Mouse (Mus musculus) embryonic facial prominence, embryonic 12.5 days (tissue): ENCODE data around the gene Ndufb7. TPM values are rescaled to one million over a fixed set of nuclear protein-coding genes. Genes with fewer than 3 reads are reported as not detected.
"Not testable (repeated sequence)": the region's sequence is repeated elsewhere in the genome, so short reads cannot be mapped to it uniquely, and the experiment has no call there.

ENCODE experiments used
- ATAC-seq: fragments of 200-750 bp; cut with Nextera tagmentation; 2 replicates; pipeline ENCODE4 v1.8.0; 2017; ENCODE audit not compliant: insufficient number of reproducible peaks, insufficient read depth, low FRiP score, low TSS enrichment
- H3K27ac ChIP-seq: fragments of 300-500 bp; sonication (generic); 2 replicates; pipeline ENCODE4 v1.5.1; 2016; ENCODE audit warnings: mild to moderate bottlenecking
- H3K27me3 ChIP-seq: fragments of 300-500 bp; sonication (generic); 2 replicates; pipeline ENCODE4 v1.6.1; 2016; ENCODE audit warnings: mild to moderate bottlenecking, moderate library complexity
- H3K36me3 ChIP-seq: fragments of 300-500 bp; sonication (generic); 2 replicates; pipeline ENCODE4 v1.6.1; 2016; ENCODE audit warnings: mild to moderate bottlenecking
- H3K4me1 ChIP-seq: fragments of 300-500 bp; sonication (generic); 2 replicates; pipeline ENCODE4 v1.6.1; 2016
- H3K4me2 ChIP-seq: fragments of 300-500 bp; sonication (generic); replicated peaks from 2 replicates; pipeline ENCODE4 v1.6.1; 2016; ENCODE audit warnings: mild to moderate bottlenecking, moderate library complexity
- H3K4me3 ChIP-seq: fragments of 300-500 bp; sonication (generic); 2 replicates; pipeline ENCODE4 v1.5.1; 2016; ENCODE audit warnings: mild to moderate bottlenecking
- H3K9ac ChIP-seq: fragments of 300-500 bp; sonication (generic); 2 replicates; pipeline ENCODE4 v1.6.1; 2016; ENCODE audit warnings: mild to moderate bottlenecking, moderate library complexity
- H3K9me3 ChIP-seq: fragments of 300-500 bp; sonication (generic); 2 replicates; pipeline ENCODE4 v1.6.1; 2016; ENCODE audit warnings: mild to moderate bottlenecking, moderate library complexity
- WGBS: fragments of 180-500 bp; shearing (Covaris S2); methylation state at CpG from one replicate; pipeline ENCODE4 v1.1.7; 2016; 5-methylcytosine and 5-hydroxymethylcytosine counted together
- polyA plus RNA-seq: library from polyadenylated mRNA; unstranded; fragments of >200 nt; fragmentation: Nextera tagmentation; extraction: Ambion mirVana; gene quantifications from 2 replicates; pipeline ENCODE4 v1.2.1, GENCODE M21; 2016

The Ndufb7 gene
- polyA plus RNA-seq, result 312 and 333 TPM in 2 replicates

- Histone ChIP-seq H3K4me3 (peak within 1 kb of the TSS; percentile 69), H3K4me2 (peak within 1 kb of the TSS; percentile 87), H3K4me1 (peaks cover 16% of the 10 kb centered on the region), H3K27ac (peak within 1 kb of the TSS; percentile 37; the same call in 1 of the 2 replicates), H3K36me3 (peaks cover 33% of the 10 kb centered on the region), H3K9ac (peak within 1 kb of the TSS; percentile 80), H3K9me3 (no peaks in the 10 kb centered on the region), H3K27me3 (no peaks in the 10 kb centered on the region)
- ATAC-seq, result peak; percentile 79
- WGBS, result under 1% methylated on average over 48 of the region's 48 CpGs
Observed at GRCm38 (mm10) chr8:83566469-83567395, at the start of gene Ndufb7. Gene Ndufb7, plus strand, starts transcription at chr8:83566671.

- Histone ChIP-seq H3K4me2 (no peak overlapping the region), H3K9me3 (no peaks in the 10 kb centered on the region), H3K9ac (no peak overlapping the region), H3K27ac (no peak overlapping the region), H3K27me3 (no peaks in the 10 kb centered on the region), H3K36me3 (no peaks in the 10 kb centered on the region), H3K4me3 (no peak overlapping the region), H3K4me1 (no peaks in the 10 kb centered on the region)
- ATAC-seq, result no peak
- WGBS, result 70% methylated on average over 3 of the region's 3 CpGs
Observed at GRCm38 (mm10) chr8:83520432-83520831, 46.0 kb upstream of the Ndufb7 start.

GRCm38 (mm10) chr8:83520907-83521306 is 45.6 kb upstream of the Ndufb7 start:
- not testable (repeated sequence) for H3K9me3 ChIP-seq, H3K4me2 ChIP-seq, H3K27me3 ChIP-seq, H3K9ac ChIP-seq, H3K4me1 ChIP-seq, H3K27ac ChIP-seq, H3K36me3 ChIP-seq, ATAC-seq, H3K4me3 ChIP-seq
- 74% methylated on average over 3 of the region's 3 CpGs for WGBS

GRCm38 (mm10) chr8:83521310-83521709 is 45.2 kb upstream of the Ndufb7 start:
- WGBS, result 29% methylated on average over 1 of the region's 1 CpGs
- Histone ChIP-seq H3K9ac (no peak overlapping the region), H3K4me3 (no peak overlapping the region), H3K9me3 (no peaks in the 10 kb centered on the region), H3K4me1 (no peaks in the 10 kb centered on the region), H3K4me2 (no peak overlapping the region), H3K27me3 (no peaks in the 10 kb centered on the region), H3K36me3 (no peaks in the 10 kb centered on the region), H3K27ac (no peak overlapping the region)
- no peak for ATAC-seq

GRCm38 (mm10) chr8:83534802-83535201 is 31.7 kb upstream of the Ndufb7 start:
- Histone ChIP-seq H3K9ac (no peak overlapping the region), H3K4me1 (no peaks in the 10 kb centered on the region), H3K27me3 (no peaks in the 10 kb centered on the region), H3K36me3 (no peaks in the 10 kb centered on the region), H3K9me3 (no peaks in the 10 kb centered on the region), H3K4me3 (no peak overlapping the region), H3K4me2 (no peak overlapping the region), H3K27ac (no peak overlapping the region)
- WGBS, result 77% methylated on average over 2 of the region's 2 CpGs
- no peak for ATAC-seq

GRCm38 (mm10) chr8:83535736-83536135 is 30.7 kb upstream of the Ndufb7 start, which contains the start of gene Olfr370:
Gene Olfr370, plus strand, starts transcription at chr8:83535780.
- H3K4me1 ChIP-seq, result no peaks in the 10 kb centered on the region
- H3K36me3 ChIP-seq, result no peaks in the 10 kb centered on the region
- no peak for ATAC-seq
- 81% methylated on average over 3 of the region's 3 CpGs for WGBS
- H3K27ac ChIP-seq, result no peak within 1 kb of the TSS
- H3K4me2 ChIP-seq, result no peak within 1 kb of the TSS
- no peak within 1 kb of the TSS for H3K4me3 ChIP-seq
- no peak within 1 kb of the TSS for H3K9ac ChIP-seq
- no peaks in the 10 kb centered on the region for H3K27me3 ChIP-seq
- H3K9me3 ChIP-seq, result no peaks in the 10 kb centered on the region

GRCm38 (mm10) chr8:83562669-83563068 is 3.8 kb upstream of the Ndufb7 start:
- H3K4me1 ChIP-seq, result peaks cover 6% of the 10 kb centered on the region
- 72% methylated on average over 3 of the region's 3 CpGs for WGBS
- no peaks in the 10 kb centered on the region for H3K36me3 ChIP-seq
- no peak overlapping the region for H3K9ac ChIP-seq
- ATAC-seq, result no peak
- no peak overlapping the region for H3K4me2 ChIP-seq
- H3K27me3 ChIP-seq, result no peaks in the 10 kb centered on the region
- no peak overlapping the region for H3K27ac ChIP-seq
- no peak overlapping the region for H3K4me3 ChIP-seq
- no peaks in the 10 kb centered on the region for H3K9me3 ChIP-seq

GRCm38 (mm10) chr8:83563246-83563645 is 3.2 kb upstream of the Ndufb7 start:
- WGBS, result 73% methylated on average over 4 of the region's 4 CpGs
- ATAC-seq, result no peak
- H3K27me3 ChIP-seq, result no peaks in the 10 kb centered on the region
- H3K4me1 ChIP-seq, result peaks cover 11% of the 10 kb centered on the region
- no peak overlapping the region for H3K9ac ChIP-seq
- H3K9me3 ChIP-seq, result no peaks in the 10 kb centered on the region
- no peak overlapping the region for H3K27ac ChIP-seq
- no peaks in the 10 kb centered on the region for H3K36me3 ChIP-seq
- no peak overlapping the region for H3K4me3 ChIP-seq
- H3K4me2 ChIP-seq, result no peak overlapping the region

GRCm38 (mm10) chr8:83565731-83566375 is 618 bp upstream of the Ndufb7 start:
- Histone ChIP-seq H3K4me3 (no peak overlapping the region), H3K9ac (no peak overlapping the region), H3K9me3 (no peaks in the 10 kb centered on the region), H3K4me1 (peaks cover 16% of the 10 kb centered on the region), H3K4me2 (peak overlapping the region; percentile 87; the same call in 1 of the 2 replicates), H3K27me3 (no peaks in the 10 kb centered on the region), H3K27ac (no peak overlapping the region), H3K36me3 (peaks cover 24% of the 10 kb centered on the region)
- ATAC-seq, result no peak
- 73% methylated on average over 9 of the region's 9 CpGs for WGBS

- H3K9ac ChIP-seq, result peak overlapping the region; percentile 80
- H3K36me3 ChIP-seq, result peaks cover 42% of the 10 kb centered on the region
- no peaks in the 10 kb centered on the region for H3K27me3 ChIP-seq
- WGBS, result 50% methylated on average over 3 of the region's 3 CpGs
- H3K4me2 ChIP-seq, result peak overlapping the region; percentile 87
- H3K4me1 ChIP-seq, result peaks cover 16% of the 10 kb centered on the region
- ATAC-seq, result no peak
- H3K4me3 ChIP-seq, result peak overlapping the region; percentile 69
- no peaks in the 10 kb centered on the region for H3K9me3 ChIP-seq
- no peak overlapping the region for H3K27ac ChIP-seq
Observed at GRCm38 (mm10) chr8:83567668-83568067, 1.2 kb downstream of the Ndufb7 start.

- no peak overlapping the region for H3K9ac ChIP-seq
- no peaks in the 10 kb centered on the region for H3K27me3 ChIP-seq
- peaks cover 16% of the 10 kb centered on the region for H3K4me1 ChIP-seq
- 71% methylated on average over 5 of the region's 5 CpGs for WGBS
- peak overlapping the region; percentile 87 for H3K4me2 ChIP-seq
- H3K9me3 ChIP-seq, result no peaks in the 10 kb centered on the region
- no peak for ATAC-seq
- H3K27ac ChIP-seq, result no peak overlapping the region
- H3K4me3 ChIP-seq, result no peak overlapping the region
- H3K36me3 ChIP-seq, result peaks cover 47% of the 10 kb centered on the region
Observed at GRCm38 (mm10) chr8:83568128-83568527, 1.7 kb downstream of the Ndufb7 start.

- 74% methylated on average over 5 of the region's 5 CpGs for WGBS
- no peak overlapping the region for H3K4me3 ChIP-seq
- no peak overlapping the region for H3K9ac ChIP-seq
- H3K4me1 ChIP-seq, result peaks cover 16% of the 10 kb centered on the region
- H3K27ac ChIP-seq, result no peak overlapping the region
- H3K4me2 ChIP-seq, result no peak overlapping the region
- H3K27me3 ChIP-seq, result no peaks in the 10 kb centered on the region
- no peaks in the 10 kb centered on the region for H3K9me3 ChIP-seq
- peaks cover 51% of the 10 kb centered on the region for H3K36me3 ChIP-seq
- ATAC-seq, result no peak
Observed at GRCm38 (mm10) chr8:83568755-83569154, 2.3 kb downstream of the Ndufb7 start.
